Mouse (Mus musculus): Measurements from ENCODE around the gene Prss35.
A peak's percentile ranks its signal among the peaks of the same experiment; 100 is the strongest.

Prss35 gene

DNA sequence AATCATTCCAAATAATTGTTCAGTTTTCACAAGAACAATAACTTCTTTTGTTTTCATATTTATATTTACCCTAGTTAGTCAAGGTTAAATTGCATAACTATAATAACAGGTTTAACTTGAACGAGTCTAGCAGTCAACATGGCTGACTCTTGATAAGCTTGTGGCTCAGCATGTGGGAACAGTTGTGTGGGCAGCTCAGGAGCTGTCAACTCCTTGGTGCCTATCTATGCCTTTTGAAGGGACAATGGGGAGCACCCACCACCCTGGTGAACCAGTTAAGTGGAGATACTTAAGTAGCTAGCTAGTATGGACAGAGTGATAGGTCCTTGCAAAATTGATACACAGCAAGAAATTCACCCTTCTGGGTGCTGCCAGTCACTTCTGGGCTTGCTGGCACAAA, 14.4 kb upstream of the Prss35 start:
- DNase-seq (ENCODE audit: inconsistent age in 2 of 2, low spot score in 1 of 2): no peak

DNA sequence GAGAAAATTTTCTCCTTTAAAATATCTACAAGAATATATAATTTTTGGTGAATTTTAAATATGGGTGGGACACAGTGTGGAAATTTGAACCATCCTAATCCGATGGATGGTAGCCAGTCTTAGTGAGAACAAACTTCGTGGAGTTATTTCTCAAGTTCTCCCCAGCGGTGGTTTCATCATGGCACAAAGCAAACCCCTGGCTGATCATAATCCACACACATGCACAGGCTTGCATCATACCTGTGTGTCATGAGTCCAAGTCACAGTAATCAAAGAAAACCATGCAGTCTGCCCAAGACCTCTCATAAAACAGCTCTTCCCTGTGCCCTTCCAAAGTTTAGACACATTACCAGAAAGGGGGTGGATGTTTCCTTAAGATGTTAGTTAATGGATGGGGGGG, 13.6 kb upstream of the Prss35 start:
- peak in 1 of 2 experiments; percentile 55 for DNase-seq (ENCODE audit: inconsistent age in 2 of 2, low spot score in 1 of 2)

DNA sequence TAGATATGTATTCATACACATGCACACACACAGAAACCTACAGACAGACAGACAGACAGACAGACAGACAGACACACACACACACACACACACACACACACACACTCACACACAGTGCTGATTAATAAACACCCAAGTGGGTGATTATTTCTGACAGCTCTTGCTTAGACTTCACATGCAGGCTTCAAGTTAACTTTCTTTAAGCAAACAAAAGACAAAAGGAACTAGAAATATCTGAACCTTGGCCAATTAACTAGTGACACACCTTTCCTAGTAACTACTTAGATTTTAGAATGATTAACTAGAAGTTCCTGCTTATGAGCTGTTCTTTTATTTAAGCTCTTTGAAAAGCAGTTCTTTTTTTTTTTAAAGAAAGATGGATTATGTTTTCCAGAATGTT, 9.1 kb upstream of the Prss35 start:
- DNase-seq (ENCODE audit: inconsistent age in 2 of 2, low spot score in 1 of 2): no peak

DNA sequence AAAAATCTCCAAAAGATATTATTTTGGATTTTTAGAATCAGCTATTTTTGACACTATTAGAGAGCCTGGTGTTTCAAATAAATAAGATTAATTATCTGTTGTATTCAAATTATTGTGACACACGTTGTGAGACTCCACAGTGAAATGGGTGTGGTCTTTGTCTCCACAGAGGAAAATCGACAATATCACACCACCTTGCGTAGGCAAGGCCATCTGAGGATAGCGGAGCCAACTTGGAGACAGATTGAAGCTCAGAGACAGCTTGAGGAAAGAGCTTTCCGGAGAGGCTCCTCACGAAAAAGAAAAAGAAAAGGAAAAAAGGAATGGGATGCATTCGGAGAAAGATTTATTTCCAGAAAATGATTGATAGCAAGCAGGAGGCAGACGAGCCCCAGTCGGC, 8.7 kb upstream of the Prss35 start:
- DNase-seq (ENCODE audit: inconsistent age in 2 of 2, low spot score in 1 of 2): peak in 1 of 2 experiments; percentile 73

DNA sequence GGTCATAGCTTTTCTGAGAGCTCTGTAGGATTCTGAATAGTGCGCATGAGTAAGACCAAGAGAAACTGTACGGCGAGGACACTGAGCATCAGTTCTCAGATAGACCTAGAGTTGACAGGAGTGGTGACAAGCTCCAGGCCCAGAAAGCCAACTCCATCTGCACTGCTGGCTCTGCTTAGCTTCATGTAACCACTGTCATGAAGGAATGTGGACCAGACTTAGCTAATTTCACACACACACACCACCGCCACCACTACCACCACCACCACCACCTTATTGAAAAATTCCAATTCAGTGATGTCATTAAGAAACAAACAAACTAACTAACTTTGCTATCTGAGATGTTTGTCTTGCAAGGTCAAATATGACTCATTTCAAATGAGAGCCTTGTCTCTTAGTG, 6.5 kb upstream of the Prss35 start:
- DNase-seq (ENCODE audit: inconsistent age in 2 of 2, low spot score in 1 of 2): peak in 1 of 2 experiments; percentile 74

DNA sequence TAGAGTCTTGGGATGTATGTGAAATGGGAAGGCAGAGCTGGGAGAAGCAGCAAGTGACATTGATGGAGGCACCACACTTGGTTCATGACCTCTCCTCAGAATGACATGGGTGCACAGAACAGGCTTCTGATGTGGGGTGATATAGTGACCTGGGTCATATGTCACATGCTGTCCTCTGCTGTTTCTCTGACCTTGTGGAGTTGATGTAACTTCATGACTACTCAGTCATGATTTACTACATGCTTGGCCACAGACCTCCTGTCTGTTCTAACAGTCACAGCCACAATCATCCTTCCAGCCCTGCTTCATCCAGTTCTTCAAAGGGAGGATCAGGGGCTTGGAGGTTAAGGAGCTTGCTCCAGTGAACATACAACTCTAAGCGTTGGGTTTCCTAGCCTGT, 5.4 kb upstream of the Prss35 start:
- peak; percentile 48 to 77 for DNase-seq (ENCODE audit: inconsistent age in 2 of 2, low spot score in 1 of 2)

DNA sequence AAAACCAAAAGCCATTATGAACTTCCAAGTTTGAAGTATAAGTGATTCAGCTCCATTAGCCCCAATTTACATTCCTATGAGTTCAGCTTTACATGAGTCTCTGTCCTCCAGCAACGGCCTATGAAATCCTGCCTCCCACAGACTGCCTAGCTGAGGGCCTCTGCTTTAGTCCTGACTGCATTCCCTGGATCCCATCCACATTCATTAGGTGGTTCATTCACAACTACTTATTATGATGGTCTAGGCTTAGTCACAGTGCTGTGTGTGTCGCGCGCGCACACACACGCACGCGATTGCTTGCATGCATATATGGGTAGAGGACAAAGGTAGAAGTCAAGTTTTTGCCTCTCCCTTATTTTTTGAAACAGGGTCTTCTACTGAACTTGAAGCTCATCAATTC, 4.6 kb upstream of the Prss35 start:
- DNase-seq (ENCODE audit: inconsistent age in 2 of 2, low spot score in 1 of 2): peak in 1 of 2 experiments; percentile 45

DNA sequence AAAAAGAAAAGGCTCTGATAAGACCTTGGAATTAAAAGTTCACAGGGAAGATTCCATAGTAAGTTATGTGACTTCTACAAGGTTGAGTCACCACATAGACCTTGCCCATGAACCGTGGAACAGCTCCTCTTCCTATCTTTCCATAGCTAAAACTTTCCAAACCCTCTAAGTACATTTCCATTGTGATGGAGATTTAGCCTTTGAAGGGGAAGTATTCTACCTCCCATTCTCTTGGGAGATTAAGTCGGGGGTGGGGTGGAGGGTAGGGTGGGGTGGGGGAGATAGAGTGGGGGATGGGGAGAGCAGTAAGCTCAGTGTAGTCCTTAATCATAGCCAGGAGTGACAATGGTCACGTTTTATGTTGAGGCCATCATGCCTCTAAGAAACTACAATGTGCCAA, 3.5 kb upstream of the Prss35 start:
- DNase-seq (ENCODE audit: inconsistent age in 2 of 2, low spot score in 1 of 2): peak in 1 of 2 experiments; percentile 70

DNA sequence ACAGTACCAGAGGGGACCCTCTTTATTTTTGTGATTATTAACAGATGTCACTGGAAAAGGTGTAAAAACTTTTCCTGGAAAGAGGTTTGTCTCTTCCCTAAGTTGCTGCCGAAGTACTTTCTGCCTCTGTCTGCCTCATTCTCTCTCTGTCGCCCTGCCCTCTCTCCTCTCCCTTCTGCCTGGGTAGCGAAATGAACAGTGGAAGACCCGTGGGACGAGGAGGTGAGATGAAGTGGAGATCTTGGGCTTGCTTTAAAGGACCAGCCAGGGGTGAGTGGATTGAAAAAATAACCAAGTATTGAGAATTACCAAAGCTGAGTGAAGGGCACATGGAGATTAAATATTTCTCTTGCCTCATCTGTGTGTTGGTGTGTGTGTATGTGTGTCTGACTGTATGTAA, 592 bp downstream of the Prss35 start:
- peak in 1 of 2 experiments; percentile 78 for DNase-seq (ENCODE audit: inconsistent age in 2 of 2, low spot score in 1 of 2)

DNA sequence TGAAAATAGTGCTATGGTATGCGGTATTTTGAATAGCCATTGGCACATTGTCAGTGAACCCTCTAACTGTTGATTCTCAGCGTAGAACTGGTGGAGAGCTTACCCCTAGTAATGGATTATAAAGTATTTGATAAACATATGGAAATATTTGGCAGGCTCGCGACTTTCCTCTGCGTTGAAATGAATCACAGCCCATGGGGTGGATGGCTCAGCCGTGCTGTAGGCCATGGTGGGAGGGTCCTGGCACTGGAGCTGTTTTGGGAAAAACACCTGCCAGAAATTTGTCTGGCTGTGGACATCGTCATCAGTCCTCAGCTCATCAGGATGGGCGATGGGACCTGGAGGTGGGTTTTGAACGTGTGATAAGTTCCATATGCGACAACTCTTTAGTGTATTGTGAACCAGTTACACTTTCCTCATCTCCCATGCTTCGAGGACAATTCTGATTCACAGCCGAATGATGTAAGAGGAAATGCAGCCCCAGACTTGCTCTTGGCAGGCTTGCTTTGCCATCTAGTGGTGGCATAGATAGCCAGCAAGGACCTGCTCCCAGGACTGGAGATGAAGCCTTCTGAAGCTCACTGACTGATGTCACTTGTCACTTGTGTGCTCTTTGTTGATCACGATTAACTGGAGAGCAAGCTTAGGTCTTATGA, 2.6 kb downstream of the Prss35 start:
- DNase-seq (ENCODE audit: inconsistent age in 2 of 2, low spot score in 1 of 2): peak; percentile 85 to 95

DNA sequence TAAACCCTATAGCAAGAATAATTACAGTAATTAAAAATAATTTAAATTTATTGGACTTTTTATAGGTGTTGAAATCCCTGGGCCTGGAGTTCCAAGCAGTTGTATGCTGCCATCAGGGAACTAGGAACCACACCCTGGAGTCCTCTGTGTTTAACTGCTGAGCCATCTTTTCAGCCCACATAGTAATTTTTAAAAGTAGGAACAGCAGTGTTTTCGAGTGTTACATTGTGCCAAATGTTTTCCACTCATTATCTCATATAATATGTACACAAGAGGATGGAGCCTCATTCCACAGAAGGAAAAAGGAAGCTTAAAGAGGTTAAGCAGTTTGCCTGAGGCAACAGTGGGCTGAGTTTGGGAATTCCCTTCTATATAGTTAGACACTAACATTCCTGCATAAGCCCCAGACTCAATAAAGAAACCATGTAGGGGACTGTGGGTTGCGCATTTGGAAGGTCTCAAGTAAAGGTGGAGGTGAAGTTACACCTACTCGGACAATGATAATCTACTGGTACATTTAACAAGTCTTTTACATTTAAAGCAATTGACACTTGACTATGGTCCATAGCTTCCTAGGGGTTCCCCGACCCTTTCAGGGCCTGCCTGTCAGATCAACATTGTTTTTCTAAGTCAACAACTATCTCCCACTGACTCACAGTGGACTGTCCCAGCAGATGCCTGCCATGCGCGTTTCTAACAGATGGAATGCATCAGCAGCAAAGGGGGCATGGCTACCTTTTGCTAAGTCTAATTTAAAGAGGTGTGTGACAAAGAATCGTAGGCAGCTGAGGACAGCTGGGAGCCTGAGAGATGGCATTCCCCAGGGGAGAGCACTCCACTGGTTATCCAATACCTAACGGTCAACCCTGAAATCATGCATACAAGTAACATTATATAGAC, 19.3 kb downstream of the Prss35 start:
- DNase-seq (ENCODE audit: inconsistent age in 2 of 2, low spot score in 1 of 2): no peak

DNA sequence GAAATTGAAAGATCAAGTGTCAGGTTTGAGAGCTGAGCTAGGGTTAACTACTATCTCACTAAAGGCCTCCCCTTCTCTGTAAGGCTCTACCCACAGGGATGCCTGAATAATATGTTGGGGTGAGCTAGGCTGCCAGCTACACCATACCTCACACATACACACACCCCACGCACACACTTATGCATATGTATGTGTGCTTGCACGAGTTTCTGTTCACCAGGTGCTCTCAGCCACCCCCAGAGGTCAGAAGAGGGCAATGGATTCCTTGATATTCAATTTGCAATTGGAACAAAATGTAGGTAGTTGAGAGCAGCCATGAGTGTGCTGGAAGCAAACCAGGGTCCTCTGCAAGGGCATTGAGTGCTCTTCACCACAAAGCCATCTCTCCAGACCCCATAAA, 20.6 kb downstream of the Prss35 start:
- DNase-seq (ENCODE audit: inconsistent age in 2 of 2, low spot score in 1 of 2): no peak

DNA sequence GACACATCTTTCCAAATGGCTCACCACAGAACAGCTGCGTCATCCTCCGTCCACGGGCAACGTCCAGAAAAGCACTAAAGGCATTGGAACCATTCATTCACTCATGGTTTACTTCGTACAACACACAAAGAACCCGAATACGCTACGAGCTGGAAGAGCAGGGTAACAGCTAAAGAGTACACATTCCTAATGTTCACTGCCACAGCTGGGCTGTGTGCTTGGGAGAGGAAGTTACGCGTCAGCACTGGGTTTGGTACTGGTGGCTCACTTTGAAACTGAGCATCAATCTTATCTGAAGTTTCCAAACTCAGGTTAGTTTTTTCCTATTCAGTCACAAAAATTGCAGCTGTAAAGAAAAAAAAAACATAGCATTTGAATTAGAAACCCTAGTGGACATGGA, 23.5 kb downstream of the Prss35 start:
- DNase-seq (ENCODE audit: inconsistent age in 2 of 2, low spot score in 1 of 2): no peak

DNA sequence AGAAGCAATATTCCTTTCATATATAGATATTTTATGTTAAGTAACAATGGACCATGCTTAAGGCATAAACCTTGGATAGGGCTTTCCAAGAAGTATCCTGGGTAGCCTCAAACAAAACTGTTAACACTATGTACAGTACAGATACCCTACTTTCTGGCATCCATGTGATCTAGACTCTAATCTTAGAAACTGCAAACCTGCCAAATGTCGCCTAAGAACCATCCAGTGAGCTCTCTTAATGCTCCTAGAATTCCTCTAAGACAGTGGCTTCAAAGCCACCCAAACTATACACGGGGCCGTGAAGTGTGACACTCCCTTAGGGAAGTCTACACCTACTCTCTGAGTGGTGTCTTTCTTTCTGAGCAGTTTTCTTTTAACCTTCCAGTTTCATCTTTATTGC, 29.4 kb downstream of the Prss35 start:
- DNase-seq (ENCODE audit: inconsistent age in 2 of 2, low spot score in 1 of 2): no peak

DNA sequence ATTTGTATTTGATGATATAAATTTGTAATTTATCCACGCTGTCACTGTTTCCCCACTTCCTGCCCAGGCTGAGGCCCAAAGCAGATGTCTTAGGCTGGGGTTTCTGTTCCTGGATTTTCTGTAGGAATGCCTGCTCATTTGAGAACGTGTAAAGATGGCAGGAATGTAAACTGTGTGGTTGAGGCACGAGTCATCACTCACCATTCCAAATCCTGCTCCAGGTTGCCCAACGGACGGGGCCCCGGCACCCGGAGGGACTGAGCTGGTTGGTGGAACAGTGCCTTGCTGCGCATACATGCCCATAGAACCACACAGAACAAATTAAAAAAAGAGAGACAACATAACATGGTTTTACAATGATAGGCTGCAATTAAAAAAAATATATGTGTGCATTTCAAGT, 30.5 kb downstream of the Prss35 start:
- no peak for DNase-seq (ENCODE audit: inconsistent age in 2 of 2, low spot score in 1 of 2)

DNA sequence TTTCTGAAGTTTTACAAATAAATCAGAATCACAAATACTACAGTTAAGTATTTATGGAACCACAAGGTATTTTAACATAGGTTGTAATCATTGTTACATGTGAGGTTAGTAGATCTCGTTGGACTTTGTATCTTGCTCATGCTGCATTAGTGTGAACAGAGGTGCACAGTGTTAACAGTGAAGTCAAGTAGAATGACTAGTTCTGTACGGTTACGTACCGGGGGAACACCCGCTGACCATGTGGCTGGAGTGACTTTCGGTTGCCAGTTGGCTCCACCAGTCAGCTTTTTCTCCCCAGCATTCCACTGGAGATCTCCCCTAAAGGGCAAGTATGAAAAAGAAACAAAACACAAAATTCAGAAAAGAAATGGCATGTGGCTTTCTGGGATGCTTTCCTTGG, 31.9 kb downstream of the Prss35 start:
- DNase-seq (ENCODE audit: inconsistent age in 2 of 2, low spot score in 1 of 2): no peak

DNA sequence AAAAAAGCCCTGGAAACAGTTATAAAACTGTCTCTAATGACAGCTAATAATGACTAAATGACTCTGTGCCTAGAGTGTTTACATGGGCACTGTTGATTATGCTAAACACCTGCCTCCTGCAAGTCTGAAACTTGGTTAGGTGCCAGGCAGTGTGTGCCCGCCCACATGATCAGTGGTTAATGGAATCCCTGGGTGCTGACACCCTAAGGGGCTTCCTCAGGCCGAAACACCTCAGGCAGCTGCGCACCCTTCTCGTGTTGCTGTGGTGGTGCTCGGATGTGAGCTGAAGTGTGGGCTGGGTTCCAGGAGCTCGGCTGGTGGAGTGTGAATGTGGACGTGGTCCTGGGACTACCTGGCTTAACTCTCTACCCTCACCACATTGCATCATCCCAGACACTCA, 33.9 kb downstream of the Prss35 start:
- no peak for DNase-seq (ENCODE audit: inconsistent age in 2 of 2, low spot score in 1 of 2)

DNA sequence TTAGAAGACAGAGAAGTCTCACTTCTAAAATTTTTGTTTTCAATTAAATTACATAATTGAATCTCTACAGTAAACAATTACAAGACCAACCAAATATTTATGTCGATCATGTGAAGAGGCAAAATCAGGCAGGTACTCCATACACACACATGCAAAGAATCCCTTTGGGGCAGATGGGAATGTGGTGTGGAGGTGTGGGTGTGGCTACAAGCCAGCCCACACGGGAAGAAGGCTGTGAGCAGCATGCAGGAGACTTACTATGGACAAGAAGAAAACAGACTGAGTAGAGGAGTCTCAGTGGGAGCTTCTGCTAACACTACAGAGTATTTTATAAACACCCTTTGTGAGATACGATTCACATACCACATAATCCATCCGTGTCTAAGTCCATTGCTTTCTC, 34.8 kb downstream of the Prss35 start:
- DNase-seq (ENCODE audit: inconsistent age in 2 of 2, low spot score in 1 of 2): no peak

DNA sequence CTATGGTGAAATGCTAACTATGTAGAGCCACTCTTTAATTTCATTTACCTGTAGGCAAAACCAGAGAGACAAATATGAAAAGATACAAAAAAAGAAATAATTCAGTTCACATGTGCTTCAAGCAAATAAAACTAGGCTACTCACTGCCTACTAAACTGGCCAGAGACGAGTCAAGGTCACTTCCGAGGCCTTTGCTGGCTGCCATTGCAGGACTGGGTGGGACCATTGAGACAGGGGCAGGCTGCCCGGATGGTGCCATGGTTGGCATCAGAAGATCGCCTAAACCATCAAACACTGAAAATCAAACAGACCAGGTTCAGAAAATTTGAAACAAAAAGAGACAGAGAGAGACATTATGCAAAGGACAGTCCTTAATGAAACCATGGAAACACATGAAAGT, 38.0 kb downstream of the Prss35 start:
- DNase-seq (ENCODE audit: inconsistent age in 2 of 2, low spot score in 1 of 2): peak in 1 of 2 experiments; percentile 60

DNA sequence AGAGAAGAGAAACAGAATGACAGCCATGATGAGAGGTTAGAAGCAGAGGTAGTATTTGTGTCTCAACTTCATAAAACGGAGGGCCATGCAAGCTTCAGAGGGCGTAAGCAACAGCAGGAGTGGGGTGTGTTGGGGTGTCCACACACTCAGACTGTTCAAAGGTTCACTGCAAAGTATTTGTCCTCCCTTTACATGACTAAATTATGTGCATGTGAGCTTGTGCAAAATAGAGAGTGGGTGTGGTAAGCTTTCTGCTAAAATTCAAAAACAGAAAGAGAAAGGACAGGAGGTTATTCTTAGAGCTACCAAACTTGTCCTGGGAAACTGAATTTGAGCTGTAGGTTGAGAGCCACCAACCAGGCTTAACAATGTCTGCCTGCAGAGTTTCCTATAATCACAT, 39.4 kb downstream of the Prss35 start:
- no peak for DNase-seq (ENCODE audit: inconsistent age in 2 of 2, low spot score in 1 of 2)

DNA sequence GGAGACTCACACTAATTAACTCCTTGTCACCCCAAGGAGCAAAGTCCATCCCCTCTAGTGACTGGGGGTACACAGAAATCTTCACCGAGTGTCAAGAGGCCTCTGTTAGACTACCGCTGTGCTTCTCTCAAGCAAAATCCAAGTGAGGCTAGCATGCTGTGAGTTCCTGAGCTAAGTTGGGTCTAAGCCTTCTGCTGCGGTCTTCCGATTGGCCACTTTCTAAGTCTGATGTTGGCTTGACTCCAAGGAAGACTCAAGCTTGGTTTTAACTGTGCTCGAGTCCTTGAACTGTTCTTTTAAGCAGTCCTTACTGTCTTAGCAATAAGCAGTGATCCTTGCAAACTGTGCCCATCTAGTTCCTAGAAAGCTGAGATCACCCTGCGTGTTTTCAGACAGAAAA, 45.7 kb downstream of the Prss35 start:
- peak; percentile 36 to 82 for DNase-seq (ENCODE audit: inconsistent age in 2 of 2, low spot score in 1 of 2)

DNA sequence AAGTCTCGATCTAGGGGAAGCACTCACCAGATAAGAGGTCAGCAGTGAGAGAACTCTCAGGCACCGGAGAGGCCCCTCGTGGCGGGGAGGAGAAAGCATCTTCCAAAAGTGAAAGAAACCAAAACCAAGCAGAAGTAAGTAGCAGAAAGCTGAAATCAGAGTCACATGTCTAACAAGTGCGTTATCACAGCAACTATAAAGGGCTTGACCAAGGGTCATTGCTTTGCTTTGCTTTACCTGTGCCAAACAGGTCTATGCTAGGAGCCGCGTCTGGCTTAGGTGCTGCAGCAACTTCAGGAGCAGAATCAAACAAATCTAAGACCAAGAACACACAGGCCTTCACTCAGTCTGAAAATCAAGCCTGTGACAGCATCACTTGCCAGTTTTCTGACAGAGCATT, 48.5 kb downstream of the Prss35 start:
- no peak for DNase-seq (ENCODE audit: inconsistent age in 2 of 2, low spot score in 1 of 2)

DNA sequence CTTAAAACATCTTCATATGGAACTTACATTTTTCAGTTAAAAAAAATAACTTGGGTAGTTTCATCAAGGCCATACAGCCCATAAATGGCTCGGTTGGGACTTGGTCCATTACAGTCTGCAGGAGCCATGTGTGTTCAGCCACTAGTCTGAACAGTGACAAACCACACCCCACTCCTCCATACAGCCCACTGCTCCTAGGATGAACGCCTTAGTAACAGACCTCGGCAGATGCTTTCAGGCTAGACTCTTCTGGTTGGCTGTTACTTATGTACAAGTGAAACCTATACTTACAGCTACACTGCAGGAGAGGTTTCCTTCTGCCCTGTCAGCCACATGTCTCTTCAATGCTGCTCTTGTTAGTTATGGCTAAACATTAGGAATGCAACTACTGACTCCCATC, 51.8 kb downstream of the Prss35 start:
- no peak for DNase-seq (ENCODE audit: inconsistent age in 2 of 2, low spot score in 1 of 2)

All from adrenal gland, adult (tissue).